Mouse (Mus musculus) forebrain, postnatal 0 days (tissue): ENCODE results near the gene Fcgbp. TPM values are rescaled to one million over a fixed set of nuclear protein-coding genes. Genes with fewer than 3 reads are reported as not detected.

Experiments used
- ATAC-seq: fragments of 200-750 bp; cut with Nextera tagmentation; 2 replicates; pipeline ENCODE4 v1.8.0; 2017; ENCODE audit warnings: mild to moderate bottlenecking, moderate library complexity
- DNase-seq: peaks from one replicate; pipeline ENCODE4 v3.0.0-alpha.2; 2015
- H3K27ac ChIP-seq: fragments of 300-500 bp; sonication (generic); 2 replicates; pipeline ENCODE4 v1.5.1; 2014; ENCODE audit warnings: low read depth, mild to moderate bottlenecking, antibody characterized with exemption, low read length, moderate library complexity, mixed read lengths
- H3K27me3 ChIP-seq: fragments of 300-500 bp; sonication (generic); 2 replicates; pipeline ENCODE4 v1.6.1; 2014; ENCODE audit warnings: mild to moderate bottlenecking, low read length, mixed read lengths; ENCODE audit not compliant: insufficient read depth
- H3K36me3 ChIP-seq: fragments of 300-500 bp; sonication (generic); 2 replicates; pipeline ENCODE4 v1.6.1; 2014; ENCODE audit warnings: mild to moderate bottlenecking, moderate library complexity; ENCODE audit not compliant: insufficient read depth
- H3K4me1 ChIP-seq: fragments of 300-500 bp; sonication (generic); 2 replicates; pipeline ENCODE4 v1.6.1; 2014; ENCODE audit warnings: antibody characterized with exemption; ENCODE audit not compliant: insufficient read depth
- H3K4me2 ChIP-seq: fragments of 300-500 bp; sonication (generic); 2 replicates; pipeline ENCODE4 v1.6.1; 2014; ENCODE audit warnings: low read depth, mild to moderate bottlenecking, moderate library complexity
- H3K4me3 ChIP-seq: fragments of 300-500 bp; sonication (generic); 2 replicates; pipeline ENCODE4 v1.5.1; 2014; ENCODE audit warnings: low read depth, low read length, mixed read lengths
- H3K9ac ChIP-seq: fragments of 300-500 bp; sonication (generic); 2 replicates; pipeline ENCODE4 v1.6.1; 2014; ENCODE audit warnings: mild to moderate bottlenecking
- H3K9me3 ChIP-seq: fragments of 300-500 bp; sonication (generic); 2 replicates; pipeline ENCODE4 v1.6.1; 2016; ENCODE audit warnings: low read length
- CTCF ChIP-seq: sonication (generic); IDR thresholded peaks from 2 replicates; pipeline ENCODE4 v1.5.1; 2016; ENCODE audit warnings: antibody characterized with exemption, control low read depth, low read depth
- WGBS: fragments of 180-500 bp; shearing (Covaris S2); extraction: QIAGEN DNeasy Blood & Tissue Kit; methylation state at CpG from one replicate; pipeline ENCODE4 v1.1.7; 2014; 5-methylcytosine and 5-hydroxymethylcytosine counted together
- polyA plus RNA-seq: library from polyadenylated mRNA; unstranded; fragments of >200 nt; fragmentation: Nextera tagmentation; extraction: Ambion mirVana; gene quantifications from 2 replicates; pipeline ENCODE4 v1.2.1, GENCODE M21; 2015
- total RNA-seq: library from RNA; depleted of rRNA; stranded (reverse); fragments of >200 nt; gene quantifications from 2 replicates; pipeline ENCODE4 v1.2.3, GENCODE M21; 2014; rRNA removed

The Fcgbp gene
- total RNA-seq (0.57 and 0.62 TPM in 2 replicates), polyA plus RNA-seq (0.45 and 0.52 TPM in 2 replicates)

GRCm38 (mm10) chr7:28070531-28071298, at the start of gene Fcgbp:
Gene Fcgbp, plus strand, starts transcription at chr7:28071236.
- Histone ChIP-seq H3K36me3 (no peaks in the 10 kb centered on the region), H3K27me3 (no peaks in the 10 kb centered on the region), H3K4me1 (no peaks in the 10 kb centered on the region), H3K9me3 (no peaks in the 10 kb centered on the region), H3K4me3 (no peak within 1 kb of the TSS), H3K4me2 (no peak within 1 kb of the TSS), H3K27ac (no peak within 1 kb of the TSS), H3K9ac (no peak within 1 kb of the TSS)
- no peak for DNase-seq
- no peak for ATAC-seq
- WGBS, result 85% methylated on average over 21 of the region's 21 CpGs
- TF ChIP-seq CTCF, result no peak

DNA sequence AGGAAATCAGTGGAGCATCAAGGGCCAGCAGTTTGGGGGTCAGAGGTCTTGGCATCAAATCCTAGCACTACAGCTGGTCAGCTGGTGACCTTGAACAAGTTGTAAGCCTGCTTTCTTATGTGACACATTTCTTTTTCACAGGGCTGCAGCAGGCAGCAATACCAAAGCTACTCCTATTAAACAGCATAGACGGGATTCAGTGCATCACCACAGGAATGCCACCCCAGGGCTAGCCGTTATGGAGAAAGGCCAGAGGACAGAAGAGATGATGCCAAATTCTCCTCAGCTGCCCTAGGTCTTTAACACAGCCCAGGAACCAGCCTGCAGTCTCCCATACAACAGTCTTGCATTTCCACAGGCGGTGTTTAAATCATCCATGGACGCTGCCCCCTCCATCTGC, 26.5 kb upstream of the Fcgbp start:
- TF ChIP-seq CTCF, result no peak
- 82% methylated on average over 4 of the region's 4 CpGs for WGBS

DNA sequence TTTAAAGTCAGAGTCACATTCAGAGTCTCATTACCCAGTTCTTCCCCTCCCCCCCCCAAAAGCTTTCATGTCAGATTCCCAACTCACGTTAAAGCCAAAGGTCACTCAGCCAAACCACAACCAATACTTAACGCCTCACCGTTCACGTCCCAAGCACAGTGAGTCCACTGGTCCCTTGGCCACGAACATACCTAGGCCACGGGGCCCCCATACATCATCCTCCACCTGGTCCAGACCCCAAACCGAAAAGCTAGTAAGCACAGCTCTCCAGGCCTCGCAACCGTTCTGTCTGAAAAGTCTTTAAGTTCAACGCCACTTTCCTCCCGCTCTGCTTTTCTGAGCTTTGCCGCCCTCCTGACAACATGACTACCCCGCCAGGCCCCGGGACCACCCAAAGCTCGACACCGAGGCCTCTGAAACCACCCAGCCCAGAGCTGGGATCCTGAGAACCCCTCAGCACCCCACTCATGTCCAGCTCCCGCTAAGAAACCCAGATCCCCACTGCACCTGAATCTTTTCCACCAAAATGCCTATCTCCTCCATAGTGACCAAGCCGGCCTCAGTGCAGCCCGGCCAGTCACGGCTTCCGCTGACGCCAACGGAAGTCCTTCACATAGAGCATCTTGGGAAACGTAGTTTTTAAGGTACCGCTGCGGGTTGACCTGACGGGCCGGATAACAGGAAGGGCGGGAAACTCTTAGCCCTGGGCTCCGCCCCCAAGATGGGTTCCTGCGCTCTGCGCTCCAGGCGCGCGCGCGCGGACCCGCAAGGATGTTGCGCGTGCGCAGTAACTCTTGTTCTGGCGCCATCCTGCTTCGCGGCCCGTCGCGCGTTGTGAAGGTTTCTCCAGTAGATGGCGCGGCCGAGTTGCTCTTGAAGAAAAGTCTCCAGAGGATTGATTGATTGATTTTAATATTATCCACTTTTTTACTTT, 21.3 kb upstream of the Fcgbp start, which contains the start of gene Psmc4:
Psmc4 (minus strand) TSS at position 626 of the 934 bp plus-strand sequence.
- peak; percentile 100 for DNase-seq

More for the DNA sequence above, 26.5 kb upstream of the Fcgbp start:
- peaks cover 8% of the 10 kb centered on the region; the same call in 1 of the 2 replicates for H3K4me1 ChIP-seq
- no peak overlapping the region for H3K4me2 ChIP-seq
- H3K9me3 ChIP-seq, result no peaks in the 10 kb centered on the region
- no peak for ATAC-seq
- no peak overlapping the region for H3K9ac ChIP-seq
- no peak for DNase-seq
- no peak overlapping the region for H3K4me3 ChIP-seq
- no peak overlapping the region for H3K27ac ChIP-seq
- H3K36me3 ChIP-seq, result peaks cover 84% of the 10 kb centered on the region
- H3K27me3 ChIP-seq, result no peaks in the 10 kb centered on the region

DNA sequence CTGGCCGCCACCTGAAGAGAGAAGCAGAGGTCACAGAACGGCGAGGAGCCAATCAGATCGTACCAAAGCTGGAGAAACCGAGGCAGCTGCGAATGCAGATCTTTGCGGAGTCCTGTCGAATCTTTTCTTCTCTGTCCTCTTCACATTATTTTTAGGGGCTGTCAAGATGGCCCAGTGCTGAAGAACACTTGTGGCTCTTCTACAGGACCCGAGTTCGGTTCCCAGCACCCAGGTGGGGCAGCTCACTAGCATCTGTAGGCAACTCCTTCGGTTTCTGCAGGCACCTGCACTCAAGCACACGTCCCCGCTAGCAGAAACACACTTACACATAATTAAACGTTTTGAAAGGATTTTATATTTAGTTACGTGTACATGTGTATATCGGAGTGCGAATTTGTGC, 20.5 kb upstream of the Fcgbp start:
- H3K27ac ChIP-seq, result no peak overlapping the region
- ATAC-seq (no peak), DNase-seq (no peak)
- no peaks in the 10 kb centered on the region for H3K9me3 ChIP-seq
- no peak overlapping the region for H3K9ac ChIP-seq
- no peak for TF ChIP-seq CTCF
- H3K4me2 ChIP-seq, result peak overlapping the region; percentile 38
- H3K4me1 ChIP-seq, result peaks cover 8% of the 10 kb centered on the region; the same call in 1 of the 2 replicates
- no peaks in the 10 kb centered on the region for H3K27me3 ChIP-seq
- H3K36me3 ChIP-seq, result peaks cover 32% of the 10 kb centered on the region
- H3K4me3 ChIP-seq, result no peak overlapping the region; the same call in 1 of the 2 replicates
- 61% methylated on average over 17 of the region's 17 CpGs for WGBS

More for the DNA sequence above, 21.3 kb upstream of the Fcgbp start, which contains the start of gene Psmc4:
- Histone ChIP-seq H3K9me3 (no peaks in the 10 kb centered on the region), H3K36me3 (peaks cover 40% of the 10 kb centered on the region), H3K4me2 (peak within 1 kb of the TSS; percentile 79), H3K4me1 (peaks cover 8% of the 10 kb centered on the region; the same call in 1 of the 2 replicates), H3K4me3 (peak within 1 kb of the TSS; percentile 83), H3K27me3 (no peaks in the 10 kb centered on the region), H3K9ac (peak within 1 kb of the TSS; percentile 88), H3K27ac (0 out of 2 replicates have a peak within 1 kb of the TSS, but pooled peaks have one; percentile 3)
- peak; percentile 99 for ATAC-seq
- under 1% methylated on average over 52 of the region's 52 CpGs for WGBS
- TF ChIP-seq CTCF, result peak; percentile 86

DNA sequence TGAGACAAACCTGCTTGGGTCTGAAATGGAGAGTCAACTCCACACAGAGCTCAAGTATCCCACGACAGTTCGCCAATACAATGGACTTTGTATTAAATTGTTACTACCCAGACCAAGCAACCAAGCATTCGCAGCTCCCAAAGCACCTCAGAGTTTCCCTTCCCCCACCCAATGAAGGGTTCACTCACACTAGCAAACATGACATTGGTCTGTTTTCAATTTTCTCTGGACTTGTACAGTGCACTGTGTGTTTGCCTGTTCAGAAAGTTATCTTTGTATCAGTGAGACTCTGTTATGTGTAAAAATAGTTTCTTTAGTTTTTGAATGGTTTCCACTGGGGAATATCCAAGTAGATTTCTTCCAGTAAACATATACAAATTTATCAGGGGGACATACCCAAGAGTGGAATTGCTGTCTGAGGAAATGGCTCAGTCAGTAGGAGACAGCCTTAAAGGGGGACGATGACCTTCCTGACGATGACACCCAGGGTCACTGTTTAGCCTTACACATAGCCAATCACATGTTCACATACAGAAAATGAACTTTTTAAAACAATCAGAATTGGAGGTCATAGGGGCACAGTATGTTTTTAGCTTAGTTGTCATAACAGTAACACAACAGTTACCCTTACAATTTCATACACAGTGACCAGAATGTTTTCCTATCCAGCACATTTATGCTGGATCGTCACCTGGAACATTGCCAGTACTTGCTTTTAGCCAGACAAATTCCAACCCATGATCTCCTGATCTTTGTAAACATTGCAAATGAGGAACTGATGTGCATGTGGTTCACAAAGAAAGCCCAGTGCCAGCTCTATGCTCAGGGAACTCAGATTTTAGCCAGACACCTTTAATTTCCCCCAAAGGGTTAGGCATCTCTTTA, 17.7 kb upstream of the Fcgbp start:
- WGBS, result 85% methylated on average over 6 of the region's 6 CpGs
- ATAC-seq, result no peak
- Histone ChIP-seq H3K9ac (no peak overlapping the region), H3K27ac (no peak overlapping the region), H3K27me3 (no peaks in the 10 kb centered on the region), H3K4me3 (no peak overlapping the region), H3K4me2 (no peak overlapping the region), H3K9me3 (no peaks in the 10 kb centered on the region), H3K4me1 (peaks cover 8% of the 10 kb centered on the region; the same call in 1 of the 2 replicates), H3K36me3 (peaks cover 5% of the 10 kb centered on the region; the same call in 1 of the 2 replicates)
- no peak for TF ChIP-seq CTCF
- DNase-seq, result no peak

GRCm38 (mm10) chr7:28059972-28060371, 11.1 kb upstream of the Fcgbp start:
- DNase-seq (no peak), ATAC-seq (no peak)
- 83% methylated on average over 1 of the region's 1 CpGs for WGBS

More at GRCm38 (mm10) chr7:28059972-28060371, 11.1 kb upstream of the Fcgbp start:
- no peaks in the 10 kb centered on the region for H3K36me3 ChIP-seq
- H3K27me3 ChIP-seq, result no peaks in the 10 kb centered on the region
- no peaks in the 10 kb centered on the region for H3K9me3 ChIP-seq
- no peak overlapping the region for H3K9ac ChIP-seq
- no peak overlapping the region for H3K4me3 ChIP-seq
- no peak for TF ChIP-seq CTCF
- H3K4me2 ChIP-seq, result no peak overlapping the region
- no peaks in the 10 kb centered on the region for H3K4me1 ChIP-seq
- H3K27ac ChIP-seq, result no peak overlapping the region
